Mouse (Mus musculus): ENCODE results near the gene Eftud2. TPM values are rescaled to one million over a fixed set of nuclear protein-coding genes. Genes with fewer than 3 reads are reported as not detected.
A peak's percentile ranks its signal among the peaks of the same experiment; 100 is the strongest.

The Eftud2 gene
- polyA plus RNA-seq, 1 experiment = 23.9 TPM

GRCm38 (mm10) chr11:102818121-102819020, 62.4 kb downstream of the Eftud2 start:
- peaks cover 91% of the 10 kb centered on the region for H3K27me3 ChIP-seq (ENCODE audit: control insufficient read depth)

GRCm38 (mm10) chr11:102814881-102815280, 65.9 kb downstream of the Eftud2 start:
- H3K4me3 ChIP-seq (replicated peaks) = no peak overlapping the region
- H3K9me3 ChIP-seq (ENCODE audit: control insufficient read depth, low read length) = peaks cover 2% of the 10 kb centered on the region; the same call in 1 of the 2 replicates
- peaks cover 63% of the 10 kb centered on the region for H3K27me3 ChIP-seq (ENCODE audit: control insufficient read depth)
- peaks cover 4% of the 10 kb centered on the region; the same call in 1 of the 2 replicates for H3K4me1 ChIP-seq (ENCODE audit: control insufficient read depth)
- TF ChIP-seq TAL1 (IDR thresholded peaks at IDR 0.05; ENCODE audit: low read length) (no peak), GATA1 (IDR thresholded peaks at IDR 0.05; ENCODE audit: low read length) (no peak)
- H3K36me3 ChIP-seq (ENCODE audit: control insufficient read depth) = no peaks in the 10 kb centered on the region

More at GRCm38 (mm10) chr11:102818121-102819020, 62.4 kb downstream of the Eftud2 start:
- Histone ChIP-seq H3K4me1 (ENCODE audit: control insufficient read depth) (peaks cover 4% of the 10 kb centered on the region; the same call in 1 of the 2 replicates), H3K4me3 (replicated peaks) (peak overlapping the region; percentile 14), H3K36me3 (ENCODE audit: control insufficient read depth) (no peaks in the 10 kb centered on the region), H3K9me3 (ENCODE audit: control insufficient read depth, low read length) (peaks cover 2% of the 10 kb centered on the region; the same call in 1 of the 2 replicates)
- TF ChIP-seq GATA1 (IDR thresholded peaks at IDR 0.05; ENCODE audit: low read length) (no peak), TAL1 (IDR thresholded peaks at IDR 0.05; ENCODE audit: low read length) (no peak)

- Histone ChIP-seq H3K9me3 (ENCODE audit: control insufficient read depth, low read length) (no peaks in the 10 kb centered on the region), H3K4me1 (ENCODE audit: control insufficient read depth) (no peaks in the 10 kb centered on the region), H3K36me3 (ENCODE audit: control insufficient read depth) (no peaks in the 10 kb centered on the region), H3K4me3 (replicated peaks) (no peak overlapping the region), H3K27me3 (ENCODE audit: control insufficient read depth) (peaks cover 28% of the 10 kb centered on the region)
- TF ChIP-seq GATA1 (IDR thresholded peaks at IDR 0.05; ENCODE audit: low read length) (no peak), TAL1 (IDR thresholded peaks at IDR 0.05; ENCODE audit: low read length) (no peak)
These were observed 69.9 kb downstream of the Eftud2 start for GRCm38 (mm10) chr11:102810721-102811485.

DNA sequence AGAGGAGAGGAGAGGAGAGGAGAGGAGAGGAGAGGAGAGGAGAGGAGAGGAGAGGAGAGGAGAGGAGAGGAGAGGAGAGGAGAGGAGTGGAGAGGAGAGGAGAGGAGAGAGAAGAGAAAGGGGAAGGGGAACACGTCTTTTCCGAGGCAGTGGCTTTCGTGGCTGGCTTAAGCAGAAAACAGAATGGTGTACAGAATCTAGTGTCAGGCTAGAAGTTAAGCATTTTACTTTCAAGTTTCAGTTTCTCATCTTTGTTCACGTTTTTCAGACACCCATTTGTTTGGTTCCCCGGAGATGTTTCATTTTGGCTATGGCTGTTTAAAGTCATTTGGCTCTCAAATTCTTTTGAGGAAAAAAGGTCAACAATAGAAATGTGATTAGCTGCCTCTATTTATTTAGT, 72.5 kb downstream of the Eftud2 start:
- no peak overlapping the region for H3K4me3 ChIP-seq (replicated peaks)
- H3K36me3 ChIP-seq (ENCODE audit: control insufficient read depth) = no peaks in the 10 kb centered on the region
- TF ChIP-seq TAL1 (IDR thresholded peaks at IDR 0.05; ENCODE audit: low read length) (no peak), GATA1 (IDR thresholded peaks at IDR 0.05; ENCODE audit: low read length) (no peak)
- H3K4me1 ChIP-seq (ENCODE audit: control insufficient read depth) = no peaks in the 10 kb centered on the region
- H3K9me3 ChIP-seq (ENCODE audit: control insufficient read depth, low read length) = no peaks in the 10 kb centered on the region
- peaks cover 5% of the 10 kb centered on the region for H3K27me3 ChIP-seq (ENCODE audit: control insufficient read depth)

DNA sequence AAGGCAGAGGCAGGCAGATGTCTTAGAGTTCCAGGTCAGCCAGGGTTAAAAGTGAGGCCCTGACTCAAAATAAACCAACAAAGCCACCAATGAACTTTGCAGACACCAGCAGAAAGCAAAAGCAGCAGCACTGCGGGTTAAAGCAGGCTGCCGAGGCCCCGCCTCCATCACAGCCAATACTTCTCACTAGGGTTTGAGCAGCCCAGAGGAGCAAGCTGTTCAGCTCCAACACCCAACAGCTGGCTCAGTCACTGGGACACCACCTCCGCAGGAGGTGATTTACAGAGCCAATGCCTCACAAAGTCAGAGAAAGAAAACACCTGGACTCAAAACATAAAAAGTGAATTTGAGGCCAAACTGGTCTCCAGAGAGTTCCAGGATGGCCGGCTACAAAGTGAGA, 77.3 kb downstream of the Eftud2 start:
- H3K4me1 ChIP-seq (ENCODE audit: control insufficient read depth) = no peaks in the 10 kb centered on the region
- TF ChIP-seq GATA1 (IDR thresholded peaks at IDR 0.05; ENCODE audit: low read length) (no peak), TAL1 (IDR thresholded peaks at IDR 0.05; ENCODE audit: low read length) (no peak)
- no peaks in the 10 kb centered on the region for H3K36me3 ChIP-seq (ENCODE audit: control insufficient read depth)
- H3K27me3 ChIP-seq (ENCODE audit: control insufficient read depth) = peaks cover 3% of the 10 kb centered on the region; the same call in 1 of the 2 replicates
- H3K9me3 ChIP-seq (ENCODE audit: control insufficient read depth, low read length) = no peaks in the 10 kb centered on the region
- no peak overlapping the region for H3K4me3 ChIP-seq (replicated peaks)

GRCm38 (mm10) chr11:102794157-102794556, 86.6 kb downstream of the Eftud2 start:
- TF ChIP-seq TAL1 (IDR thresholded peaks at IDR 0.05; ENCODE audit: low read length) (no peak), GATA1 (IDR thresholded peaks at IDR 0.05; ENCODE audit: low read length) (no peak)
- Histone ChIP-seq H3K27me3 (ENCODE audit: control insufficient read depth) (no peaks in the 10 kb centered on the region), H3K36me3 (ENCODE audit: control insufficient read depth) (no peaks in the 10 kb centered on the region), H3K9me3 (ENCODE audit: control insufficient read depth, low read length) (no peaks in the 10 kb centered on the region), H3K4me3 (replicated peaks) (no peak overlapping the region), H3K4me1 (ENCODE audit: control insufficient read depth) (no peaks in the 10 kb centered on the region)

DNA sequence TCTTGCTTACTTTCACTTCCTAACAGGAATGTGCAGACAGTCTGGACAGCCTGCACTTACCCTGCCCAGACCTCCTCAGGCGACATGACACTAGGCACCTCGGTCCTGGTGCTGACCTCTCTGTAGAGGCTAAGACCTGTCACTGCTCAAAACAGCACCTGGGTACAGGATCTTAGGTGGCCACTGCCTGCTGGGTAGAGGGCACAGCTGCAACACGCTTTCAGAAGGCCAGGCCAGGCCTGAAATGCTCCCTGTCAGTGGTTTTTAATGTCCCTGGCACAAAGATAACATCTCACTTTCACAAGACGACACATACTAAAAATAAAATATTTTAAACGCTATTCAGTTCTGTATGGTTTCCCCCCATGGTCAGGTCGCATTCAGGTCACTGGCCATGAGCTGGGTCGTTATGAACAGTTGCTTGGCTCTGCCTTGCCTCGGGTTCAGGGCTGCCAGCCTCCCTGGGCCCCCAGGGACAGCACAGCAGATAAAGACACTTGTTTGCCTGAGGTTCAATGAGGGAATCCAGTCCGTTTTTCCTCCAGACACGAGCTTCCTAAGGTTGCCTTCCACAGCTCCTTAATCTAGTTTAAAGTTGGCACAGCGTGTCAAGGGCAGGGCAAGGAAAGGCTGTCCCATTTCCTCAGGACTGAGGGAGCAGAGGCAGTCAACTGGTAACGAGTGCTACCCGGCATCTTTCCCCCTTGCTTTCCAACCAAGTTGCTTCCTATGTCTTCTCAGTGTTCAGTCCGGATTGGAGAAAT, 88.9 kb downstream of the Eftud2 start:
- no peaks in the 10 kb centered on the region for H3K36me3 ChIP-seq (ENCODE audit: control insufficient read depth)
- H3K4me3 ChIP-seq (replicated peaks) = no peak overlapping the region
- no peaks in the 10 kb centered on the region for H3K27me3 ChIP-seq (ENCODE audit: control insufficient read depth)
- H3K9me3 ChIP-seq (ENCODE audit: control insufficient read depth, low read length) = no peaks in the 10 kb centered on the region
- no peaks in the 10 kb centered on the region for H3K4me1 ChIP-seq (ENCODE audit: control insufficient read depth)
- TF ChIP-seq TAL1 (IDR thresholded peaks at IDR 0.05; ENCODE audit: low read length) (no peak), GATA1 (IDR thresholded peaks at IDR 0.05; ENCODE audit: low read length) (no peak)

Other genes starting within 250 kb of the Eftud2 start
- gene Meioc, start 217.3 kb downstream of the Eftud2 start, polyA plus RNA-seq (2012) = not detected in 2 replicates
- 0.12 and 0.35 TPM in 2 replicates for gene Ccdc43, start 183.2 kb downstream of the Eftud2 start, polyA plus RNA-seq (2012)
- gene Adam11, start 119.5 kb downstream of the Eftud2 start, polyA plus RNA-seq (2012) = 0.01 TPM in 1 of 2 replicates, not detected in the other
- gene Gjc1, start 61.3 kb downstream of the Eftud2 start, polyA plus RNA-seq (2012) = not detected in 2 replicates
- gene Higd1b, start 45.1 kb downstream of the Eftud2 start, polyA plus RNA-seq (2012) = not detected in 2 replicates
- 0.26 and 0.36 TPM in 2 replicates for gene Ccdc103, start 219 bp upstream of the Eftud2 start, polyA plus RNA-seq (2012)
- not detected in 2 replicates for gene Fam187a, start 4.2 kb upstream of the Eftud2 start, polyA plus RNA-seq (2012)
- 3.6 TPM in 2 replicates for gene Gfap, start 19.9 kb upstream of the Eftud2 start, polyA plus RNA-seq (2012)
- 13.5 and 14.9 TPM in 2 replicates for gene Kif18b, start 44.1 kb upstream of the Eftud2 start, polyA plus RNA-seq (2012)
- gene C1ql1, start 65.7 kb upstream of the Eftud2 start, polyA plus RNA-seq (2012) = not detected in 2 replicates
- gene Nmt1, start 147.2 kb upstream of the Eftud2 start, polyA plus RNA-seq (2012) = 1.5 and 3.6 TPM in 2 replicates
- gene Dcakd, start 147.3 kb upstream of the Eftud2 start, polyA plus RNA-seq (2012) = 2.1 and 3.4 TPM in 2 replicates
- gene Plcd3, start 220.7 kb upstream of the Eftud2 start, polyA plus RNA-seq (2012) = 0.06 and 0.17 TPM in 2 replicates
- 67.7 and 78.7 TPM in 2 replicates for gene Acbd4, start 220.7 kb upstream of the Eftud2 start, polyA plus RNA-seq (2012)
- 7.6 and 7.7 TPM in 2 replicates for gene Hexim1, start 235.2 kb upstream of the Eftud2 start, polyA plus RNA-seq (2012)